Mouse (Mus musculus) liver, embryonic 11.5 days (tissue): Measurements from ENCODE around the gene Oip5. TPM values are rescaled to one million over a fixed set of nuclear protein-coding genes. Genes with fewer than 3 reads are reported as not detected.
"Not testable (repeated sequence)": the region's sequence is repeated elsewhere in the genome, so short reads cannot be mapped to it uniquely, and the experiment has no call there.

Experiments used
- ATAC-seq: fragments of 200-750 bp; cut with Nextera tagmentation; replicated peaks from 2 replicates; pipeline ENCODE4 v1.8.0; 2017; ENCODE audit warnings: moderate number of reproducible peaks, mild to moderate bottlenecking, moderate TSS enrichment, moderate library complexity; ENCODE audit not compliant: low FRiP score
- DNase-seq: peaks from one replicate; pipeline ENCODE4 v3.0.0-alpha.2; 2017; ENCODE audit warnings: low spot score
- H3K27ac ChIP-seq: fragments of 300-500 bp; sonication (generic); 2 replicates; pipeline ENCODE4 v1.5.1; 2014; ENCODE audit warnings: mild to moderate bottlenecking, low read depth, low read length, control low read depth
- H3K27me3 ChIP-seq: fragments of 300-500 bp; sonication (generic); replicated peaks from 2 replicates; pipeline ENCODE4 v1.6.1; 2014; ENCODE audit warnings: low read length, mixed read lengths; ENCODE audit not compliant: control insufficient read depth, insufficient read depth
- H3K36me3 ChIP-seq: fragments of 300-500 bp; sonication (generic); 2 replicates; pipeline ENCODE4 v1.6.1; 2014; ENCODE audit warnings: mild to moderate bottlenecking, low read length, moderate library complexity, mixed read lengths; ENCODE audit not compliant: control insufficient read depth, insufficient read depth
- H3K4me1 ChIP-seq: fragments of 300-500 bp; sonication (generic); replicated peaks from 2 replicates; pipeline ENCODE4 v1.6.1; 2014; ENCODE audit warnings: low read length, mixed read lengths; ENCODE audit not compliant: control insufficient read depth, insufficient read depth
- H3K4me2 ChIP-seq: fragments of 300-500 bp; sonication (generic); 2 replicates; pipeline ENCODE4 v1.6.1; 2014; ENCODE audit warnings: mild to moderate bottlenecking, control low read depth, moderate library complexity
- H3K4me3 ChIP-seq: fragments of 300-500 bp; sonication (generic); 2 replicates; pipeline ENCODE4 v1.5.1; 2014; ENCODE audit warnings: low read depth, low read length, control low read depth
- H3K9ac ChIP-seq: fragments of 300-500 bp; sonication (generic); 2 replicates; pipeline ENCODE4 v1.6.1; 2014; ENCODE audit warnings: low read depth, low read length, control low read depth
- H3K9me3 ChIP-seq: fragments of 300-500 bp; sonication (generic); 2 replicates; pipeline ENCODE4 v1.6.1; 2016; ENCODE audit warnings: low read length, inconsistent platforms, mixed read lengths; ENCODE audit not compliant: control insufficient read depth
- WGBS: fragments of 180-500 bp; shearing (Covaris S2); extraction: QIAGEN DNeasy Blood & Tissue Kit; methylation state at CpG from one replicate; pipeline ENCODE4 v1.1.7; 2014; 5-methylcytosine and 5-hydroxymethylcytosine counted together
- polyA plus RNA-seq: library from polyadenylated mRNA; unstranded; fragments of >200 nt; fragmentation: Nextera tagmentation; extraction: Ambion mirVana; gene quantifications from 2 replicates; pipeline ENCODE4 v1.2.1, GENCODE M21; 2014

Gene Oip5
- polyA plus RNA-seq: 42.0 and 47.7 TPM in 2 replicates

- WGBS: under 1% methylated on average over 55 of the region's 55 CpGs
- Histone ChIP-seq H3K27me3 (no peaks in the 10 kb centered on the region), H3K4me3 (peak within 1 kb of the TSS; percentile 88), H3K4me1 (peaks cover 11% of the 10 kb centered on the region), H3K4me2 (peak within 1 kb of the TSS; percentile 75), H3K9ac (peak within 1 kb of the TSS; percentile 93), H3K36me3 (0 out of 2 replicates have a peak, but pooled peaks cover 4% of the 10 kb centered on the region), H3K27ac (peak within 1 kb of the TSS; percentile 79), H3K9me3 (no peaks in the 10 kb centered on the region)
- DNase-seq (peak; percentile 89), ATAC-seq (peak; percentile 98)
Measured at GRCm38 (mm10) chr2:119618199-119618982, at the start of gene Oip5, which contains the start of gene Nusap1. TSS of gene Oip5 (minus strand) at chr2:119618469. TSS of gene Nusap1 (plus strand) at chr2:119618298.

- H3K27ac ChIP-seq, ATAC-seq, H3K4me3 ChIP-seq, H3K4me2 ChIP-seq, H3K36me3 ChIP-seq, H3K27me3 ChIP-seq, H3K9ac ChIP-seq, DNase-seq, H3K9me3 ChIP-seq, H3K4me1 ChIP-seq: not testable (repeated sequence)
- whole genome bisulfite sequencing: 76% methylated on average over 19 of the region's 23 CpGs
Measured at GRCm38 (mm10) chr2:119665744-119666143, 47.5 kb upstream of the Oip5 start.

GRCm38 (mm10) chr2:119662220-119663182 lies 44.2 kb upstream of the Oip5 start, which contains the start of gene Ndufaf1:
TSS of gene Ndufaf1 (minus strand) at chr2:119662827.
- Histone ChIP-seq H3K4me2 (peak within 1 kb of the TSS; percentile 71), H3K4me1 (no peaks in the 10 kb centered on the region; the same call in 1 of the 2 replicates), H3K36me3 (peaks cover 9% of the 10 kb centered on the region; the same call in 1 of the 2 replicates), H3K9ac (peak within 1 kb of the TSS; percentile 76), H3K4me3 (peak within 1 kb of the TSS; percentile 66), H3K9me3 (no peaks in the 10 kb centered on the region), H3K27me3 (no peaks in the 10 kb centered on the region), H3K27ac (peak within 1 kb of the TSS; percentile 14; the same call in 1 of the 2 replicates)
- ATAC-seq (peak; percentile 91), DNase-seq (peak; percentile 84)
- WGBS: 1% methylated on average over 44 of the region's 44 CpGs

- Histone ChIP-seq H3K27ac (no peak overlapping the region), H3K4me3 (no peak overlapping the region), H3K4me1 (no peaks in the 10 kb centered on the region), H3K9ac (no peak overlapping the region), H3K36me3 (peaks cover 65% of the 10 kb centered on the region), H3K27me3 (no peaks in the 10 kb centered on the region), H3K4me2 (no peak overlapping the region), H3K9me3 (no peaks in the 10 kb centered on the region)
- DNase-seq (no peak), ATAC-seq (no peak)
- 93% methylated on average over 5 of the region's 5 CpGs for WGBS
Measured at GRCm38 (mm10) chr2:119644254-119644653, 26.0 kb upstream of the Oip5 start.

- H3K27me3 ChIP-seq: no peaks in the 10 kb centered on the region
- no peak overlapping the region for H3K4me3 ChIP-seq
- no peak overlapping the region for H3K9ac ChIP-seq
- no peak overlapping the region for H3K27ac ChIP-seq
- peaks cover 66% of the 10 kb centered on the region for H3K36me3 ChIP-seq
- H3K4me2 ChIP-seq: no peak overlapping the region
- DNase-seq (no peak), ATAC-seq (no peak)
- no peaks in the 10 kb centered on the region for H3K4me1 ChIP-seq
- 85% methylated on average over 5 of the region's 5 CpGs for WGBS
- no peaks in the 10 kb centered on the region for H3K9me3 ChIP-seq
Measured at GRCm38 (mm10) chr2:119641214-119641912, 23.1 kb upstream of the Oip5 start.

- Histone ChIP-seq H3K27me3 (no peaks in the 10 kb centered on the region), H3K4me3 (no peak overlapping the region), H3K27ac (no peak overlapping the region), H3K9me3 (no peaks in the 10 kb centered on the region), H3K9ac (no peak overlapping the region), H3K4me1 (no peaks in the 10 kb centered on the region), H3K4me2 (no peak overlapping the region), H3K36me3 (peaks cover 58% of the 10 kb centered on the region)
- 94% methylated on average over 1 of the region's 1 CpGs for WGBS
- ATAC-seq (no peak), DNase-seq (no peak)
Measured at GRCm38 (mm10) chr2:119636781-119637180, 18.5 kb upstream of the Oip5 start.

GRCm38 (mm10) chr2:119621302-119621701 lies 3.0 kb upstream of the Oip5 start:
- Histone ChIP-seq H3K9ac (no peak overlapping the region), H3K4me3 (no peak overlapping the region; the same call in 1 of the 2 replicates), H3K27me3 (no peaks in the 10 kb centered on the region), H3K36me3 (peaks cover 6% of the 10 kb centered on the region; the same call in 1 of the 2 replicates), H3K4me2 (peak overlapping the region; percentile 44), H3K27ac (no peak overlapping the region), H3K9me3 (no peaks in the 10 kb centered on the region), H3K4me1 (peaks cover 11% of the 10 kb centered on the region)
- ATAC-seq: no peak
- 99% methylated on average over 2 of the region's 2 CpGs for WGBS
- no peak for DNase-seq

GRCm38 (mm10) chr2:119619002-119619401 lies 733 bp upstream of the Oip5 start:
- peak overlapping the region; percentile 88 for H3K4me3 ChIP-seq
- WGBS: 8% methylated on average over 6 of the region's 6 CpGs
- peak overlapping the region; percentile 83 for H3K9ac ChIP-seq
- not testable (repeated sequence) for DNase-seq, H3K9me3 ChIP-seq, H3K36me3 ChIP-seq, ATAC-seq, H3K27me3 ChIP-seq
- H3K4me1 ChIP-seq: peaks cover 11% of the 10 kb centered on the region
- peak overlapping the region; percentile 62 for H3K4me2 ChIP-seq
- H3K27ac ChIP-seq: peak overlapping the region; percentile 75
